Mouse (Mus musculus): ENCODE results near the gene Atg9b.
"Not testable (repeated sequence)": the region's sequence is repeated elsewhere in the genome, so short reads cannot be mapped to it uniquely, and the experiment has no call there.

Atg9b gene

GRCm38 (mm10) chr5:24404594-24405360 is 12.8 kb upstream of the Atg9b start:
- DNase-seq: no peak

- peak; percentile 87 to 92 for DNase-seq
Observed at GRCm38 (mm10) chr5:24401969-24402368, 10.0 kb upstream of the Atg9b start.

GRCm38 (mm10) chr5:24400911-24401605 is 9.1 kb upstream of the Atg9b start:
- DNase-seq: no peak

- DNase-seq: peak; percentile 62 to 71
Observed at GRCm38 (mm10) chr5:24400362-24400761, 8.4 kb upstream of the Atg9b start.

GRCm38 (mm10) chr5:24399686-24400085 is 7.7 kb upstream of the Atg9b start:
- DNase-seq: no peak

GRCm38 (mm10) chr5:24396254-24396653 is 4.3 kb upstream of the Atg9b start:
- DNase-seq: not testable (repeated sequence)

- DNase-seq: peak; percentile 95 to 96
Observed at GRCm38 (mm10) chr5:24394165-24394894, 2.4 kb upstream of the Atg9b start.

GRCm38 (mm10) chr5:24393392-24393997 is 1.6 kb upstream of the Atg9b start, which contains the start of gene Abcb8:
TSS of gene Abcb8 (plus strand) at chr5:24393663.
- peak; percentile 93 to 95 for DNase-seq

- no peak for DNase-seq
Observed at GRCm38 (mm10) chr5:24392724-24393123, 781 bp upstream of the Atg9b start.

- DNase-seq: no peak
Observed at GRCm38 (mm10) chr5:24389658-24390020, 2.3 kb downstream of the Atg9b start.

GRCm38 (mm10) chr5:24389011-24389657 is 2.8 kb downstream of the Atg9b start:
- DNase-seq: no peak

- DNase-seq: no peak
Observed at GRCm38 (mm10) chr5:24388246-24388915, 3.6 kb downstream of the Atg9b start.

GRCm38 (mm10) chr5:24387264-24388241 is 4.4 kb downstream of the Atg9b start:
- peak; percentile 63 to 68 for DNase-seq

GRCm38 (mm10) chr5:24385887-24386550 is 5.9 kb downstream of the Atg9b start:
- no peak for DNase-seq

- DNase-seq: no peak
Observed at GRCm38 (mm10) chr5:24385374-24385773, 6.6 kb downstream of the Atg9b start.

GRCm38 (mm10) chr5:24384407-24384806 is 7.5 kb downstream of the Atg9b start:
- no peak for DNase-seq

GRCm38 (mm10) chr5:24383026-24383859 is 8.7 kb downstream of the Atg9b start:
- peak; percentile 98 for DNase-seq

- no peak for DNase-seq
Observed at GRCm38 (mm10) chr5:24381988-24382387, 10.0 kb downstream of the Atg9b start.

GRCm38 (mm10) chr5:24381486-24381885 is 10.5 kb downstream of the Atg9b start:
- DNase-seq: no peak

All from cerebellum, postnatal 10 days (tissue).